Mouse (Mus musculus) testis, adult 2 months (tissue): ENCODE data around the gene Jagn1. TPM values are rescaled to one million over a fixed set of nuclear protein-coding genes. Genes with fewer than 3 reads are reported as not detected.

Experiments used
- H3K27ac ChIP-seq: fragments of 200-500 bp; 2 replicates; pipeline ENCODE4 v1.5.1; 2012; ENCODE audit warnings: low read depth, low read length; ENCODE audit not compliant: control insufficient read depth, insufficient read depth
- H3K27me3 ChIP-seq: fragments of 200-500 bp; 2 replicates; pipeline ENCODE4 v1.6.1; 2012; ENCODE audit warnings: mild to moderate bottlenecking, low read length, moderate library complexity; ENCODE audit not compliant: control insufficient read depth, insufficient read depth
- H3K36me3 ChIP-seq: fragments of 200-500 bp; 2 replicates; pipeline ENCODE4 v1.6.1; 2012; ENCODE audit warnings: mild to moderate bottlenecking, low read length; ENCODE audit not compliant: control insufficient read depth, insufficient read depth
- H3K4me1 ChIP-seq: fragments of 200-500 bp; 2 replicates; pipeline ENCODE4 v1.6.1; 2012; ENCODE audit warnings: low read length; ENCODE audit not compliant: control insufficient read depth, insufficient read depth
- H3K4me3 ChIP-seq: fragments of 200-500 bp; 2 replicates; pipeline ENCODE4 v1.5.1; 2012; ENCODE audit warnings: low read depth, mild to moderate bottlenecking, low read length, moderate library complexity, mixed read lengths; ENCODE audit not compliant: control insufficient read depth
- CTCF ChIP-seq: fragments of 200-500 bp; IDR thresholded peaks from 2 replicates; pipeline ENCODE4 v1.5.1; 2012; ENCODE audit warnings: low read depth, mild to moderate bottlenecking, inconsistent platforms, low read length, moderate library complexity; ENCODE audit not compliant: control insufficient read depth, insufficient read depth, insufficient replicate concordance
- POLR2A ChIP-seq: fragments of 200-500 bp; IDR thresholded peaks from 2 replicates; pipeline ENCODE4 v1.6.1; 2012; ENCODE audit warnings: low read depth, mild to moderate bottlenecking, inconsistent platforms, low read length, moderate library complexity; ENCODE audit not compliant: control insufficient read depth
- polyA plus RNA-seq: library from polyadenylated mRNA; depleted of rRNA; stranded (reverse); fragments of >200 nt; gene quantifications from 2 replicates; pipeline ENCODE4 v1.2.3, GENCODE M21; 2012

Gene Jagn1
- polyA plus RNA-seq, 1 experiment = 62.2 TPM

DNA sequence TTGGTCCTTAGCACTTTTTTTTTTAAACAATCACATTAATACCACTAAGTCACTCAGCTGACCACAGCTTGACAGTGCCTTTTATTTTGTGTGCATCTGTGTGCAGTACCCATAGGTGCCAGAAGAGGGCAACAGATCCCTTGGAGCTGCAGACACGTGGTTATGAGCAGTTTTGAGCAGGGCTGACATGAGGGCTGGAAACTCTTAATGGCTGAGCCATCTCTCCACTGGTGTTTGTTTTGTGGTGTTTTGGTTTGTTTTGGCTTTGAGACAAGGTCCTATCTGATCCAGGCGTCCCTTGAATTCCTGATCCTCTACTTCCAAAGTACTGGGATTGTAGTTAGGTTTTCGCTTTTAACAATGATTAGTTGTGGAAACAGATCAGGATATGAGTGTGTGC lies 15.0 kb upstream of the Jagn1 start:
- Histone ChIP-seq H3K27me3 (no peaks in the 10 kb centered on the region), H3K4me1 (no peaks in the 10 kb centered on the region), H3K36me3 (no peaks in the 10 kb centered on the region), H3K27ac (no peak overlapping the region), H3K4me3 (no peak overlapping the region)
- TF ChIP-seq CTCF = peak; percentile 71; the same call in 1 of the 2 replicates
- TF ChIP-seq POLR2A = no peak

DNA sequence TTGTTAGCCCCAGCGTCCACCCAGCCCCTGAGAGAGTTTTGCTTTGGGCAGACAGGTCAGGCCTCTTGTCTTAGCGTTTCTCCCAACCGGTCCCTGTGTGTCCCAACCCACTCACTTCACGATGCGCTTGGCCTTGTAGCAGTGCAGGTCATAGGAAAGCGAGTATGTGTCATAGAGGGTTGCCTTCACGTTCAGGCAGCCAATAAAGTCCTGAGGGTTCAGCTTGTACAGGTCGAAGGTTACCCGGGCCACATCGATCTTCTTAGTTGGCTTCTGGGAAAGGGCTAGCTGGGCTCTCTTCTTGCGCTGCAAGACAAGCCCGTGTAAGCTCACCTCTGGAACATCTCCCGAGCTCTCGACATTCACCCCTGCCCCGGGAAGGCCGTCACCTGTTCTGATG lies 14.4 kb upstream of the Jagn1 start:
- Histone ChIP-seq H3K4me1 (no peaks in the 10 kb centered on the region; the same call in 1 of the 2 replicates), H3K27me3 (no peaks in the 10 kb centered on the region), H3K4me3 (no peak overlapping the region), H3K36me3 (no peaks in the 10 kb centered on the region), H3K27ac (no peak overlapping the region)
- TF ChIP-seq POLR2A (no peak), CTCF (peak; percentile 10; the same call in 1 of the 2 replicates)

DNA sequence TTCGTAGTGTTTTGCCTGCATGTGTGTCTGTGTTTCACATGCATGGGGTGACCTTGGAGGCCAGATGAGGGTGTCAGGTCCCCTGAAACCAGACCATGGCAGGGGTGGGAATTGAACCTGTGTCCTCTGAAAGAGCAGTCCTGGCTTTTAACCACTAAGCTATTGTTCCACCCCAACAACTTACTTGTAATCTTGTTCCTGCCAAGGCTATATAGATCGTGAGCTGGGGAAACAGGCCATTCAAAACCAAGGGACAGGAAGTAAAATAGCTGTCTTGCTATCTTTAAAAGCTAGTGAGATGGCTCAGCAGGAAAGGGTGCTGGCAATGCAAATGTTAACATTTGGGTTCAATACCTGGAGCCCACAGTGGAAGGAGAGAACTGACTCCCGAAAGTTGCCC lies 12.4 kb upstream of the Jagn1 start:
- H3K27me3 ChIP-seq = no peaks in the 10 kb centered on the region
- no peaks in the 10 kb centered on the region; the same call in 1 of the 2 replicates for H3K4me1 ChIP-seq
- no peaks in the 10 kb centered on the region for H3K36me3 ChIP-seq
- TF ChIP-seq POLR2A (no peak), CTCF (no peak)
- H3K27ac ChIP-seq = no peak overlapping the region
- H3K4me3 ChIP-seq = no peak overlapping the region

DNA sequence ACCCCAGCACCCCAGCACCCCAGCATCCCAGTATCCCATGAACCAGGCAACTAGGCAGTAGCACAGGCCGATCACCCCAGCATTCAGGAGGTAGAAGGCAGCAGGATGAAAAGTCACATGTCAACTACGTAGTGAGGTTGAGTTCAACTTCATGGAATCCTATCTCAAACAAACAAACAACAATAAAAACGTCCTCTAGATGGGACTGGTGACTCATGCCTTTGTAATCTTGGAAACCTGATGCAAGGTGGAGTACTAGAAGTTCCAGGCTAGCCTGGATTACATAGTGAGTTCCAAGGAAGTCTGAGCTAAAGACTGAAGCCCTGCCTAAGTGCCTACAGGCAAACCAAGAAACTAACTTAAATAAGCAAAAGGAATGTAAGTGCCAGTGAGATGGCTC lies 11.5 kb upstream of the Jagn1 start:
- TF ChIP-seq CTCF (no peak), POLR2A (no peak)
- no peak overlapping the region for H3K27ac ChIP-seq
- no peaks in the 10 kb centered on the region; the same call in 1 of the 2 replicates for H3K4me1 ChIP-seq
- H3K36me3 ChIP-seq = no peaks in the 10 kb centered on the region
- H3K27me3 ChIP-seq = no peaks in the 10 kb centered on the region
- H3K4me3 ChIP-seq = no peak overlapping the region

DNA sequence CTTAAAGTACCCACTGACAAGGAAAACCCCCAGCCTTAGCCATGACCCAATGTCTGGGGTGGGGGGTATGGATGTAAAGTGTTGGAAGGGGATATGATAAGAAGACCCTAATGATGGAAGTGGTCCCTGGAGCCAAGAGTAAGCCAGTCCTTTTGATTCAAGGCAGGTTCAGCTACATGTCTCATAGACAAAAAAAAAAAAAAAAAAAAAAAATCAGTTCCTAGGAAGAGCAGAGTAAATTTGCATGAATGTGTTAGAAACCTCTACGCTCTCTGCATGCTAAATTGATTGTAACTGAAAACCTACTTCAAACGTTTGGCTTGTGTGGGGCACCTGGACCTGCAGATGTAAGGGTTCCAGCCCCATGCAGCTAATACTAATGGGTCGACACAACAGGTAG lies 10.6 kb upstream of the Jagn1 start:
- Histone ChIP-seq H3K4me1 (no peaks in the 10 kb centered on the region; the same call in 1 of the 2 replicates), H3K27ac (no peak overlapping the region), H3K27me3 (no peaks in the 10 kb centered on the region), H3K4me3 (no peak overlapping the region), H3K36me3 (no peaks in the 10 kb centered on the region)
- no peak for TF ChIP-seq CTCF
- TF ChIP-seq POLR2A = no peak

DNA sequence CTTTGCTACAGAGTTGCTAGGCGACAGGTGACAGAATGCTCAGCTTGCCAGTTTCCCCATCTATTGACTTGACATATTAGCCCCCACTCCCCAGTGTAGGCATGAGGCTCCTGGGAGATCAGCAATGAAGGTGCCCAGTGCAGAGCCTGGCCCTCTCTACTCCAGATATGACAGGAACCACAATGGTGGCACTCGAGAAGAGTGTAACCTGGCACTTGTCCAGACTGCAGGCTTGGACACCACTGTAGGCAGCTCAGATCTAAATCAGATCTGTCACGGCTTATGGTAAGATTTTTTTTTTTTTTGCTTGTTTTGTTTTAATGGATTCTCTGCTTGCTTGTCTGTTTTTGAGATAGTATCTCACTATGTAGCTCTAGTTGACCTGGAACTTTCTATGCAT lies 8.7 kb upstream of the Jagn1 start:
- Histone ChIP-seq H3K36me3 (no peaks in the 10 kb centered on the region), H3K27ac (no peak overlapping the region), H3K27me3 (no peaks in the 10 kb centered on the region), H3K4me3 (no peak overlapping the region), H3K4me1 (no peaks in the 10 kb centered on the region; the same call in 1 of the 2 replicates)
- TF ChIP-seq CTCF = no peak
- TF ChIP-seq POLR2A = no peak

DNA sequence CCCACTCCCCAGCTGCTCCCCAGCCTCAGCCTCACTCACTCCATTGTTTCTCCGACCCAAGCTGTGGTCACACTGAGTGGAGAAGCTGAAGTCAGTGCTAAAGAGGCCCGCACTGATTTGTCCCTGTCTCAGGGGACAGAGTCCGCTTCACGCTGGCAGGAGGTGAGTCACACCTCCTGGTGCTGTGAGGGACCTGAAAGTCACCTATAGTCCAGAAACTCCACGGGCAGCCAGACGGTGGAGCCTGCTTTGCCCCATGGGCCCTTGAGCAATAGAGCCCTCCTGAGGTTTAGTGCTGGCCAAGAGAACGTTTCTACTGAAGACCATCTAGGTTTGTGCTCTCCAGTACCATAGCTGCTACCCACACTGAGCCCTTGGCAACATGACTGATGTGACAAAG lies 7.7 kb upstream of the Jagn1 start:
- Histone ChIP-seq H3K4me3 (no peak overlapping the region), H3K36me3 (no peaks in the 10 kb centered on the region), H3K27ac (no peak overlapping the region), H3K4me1 (no peaks in the 10 kb centered on the region; the same call in 1 of the 2 replicates), H3K27me3 (no peaks in the 10 kb centered on the region)
- TF ChIP-seq POLR2A (no peak), CTCF (no peak)

DNA sequence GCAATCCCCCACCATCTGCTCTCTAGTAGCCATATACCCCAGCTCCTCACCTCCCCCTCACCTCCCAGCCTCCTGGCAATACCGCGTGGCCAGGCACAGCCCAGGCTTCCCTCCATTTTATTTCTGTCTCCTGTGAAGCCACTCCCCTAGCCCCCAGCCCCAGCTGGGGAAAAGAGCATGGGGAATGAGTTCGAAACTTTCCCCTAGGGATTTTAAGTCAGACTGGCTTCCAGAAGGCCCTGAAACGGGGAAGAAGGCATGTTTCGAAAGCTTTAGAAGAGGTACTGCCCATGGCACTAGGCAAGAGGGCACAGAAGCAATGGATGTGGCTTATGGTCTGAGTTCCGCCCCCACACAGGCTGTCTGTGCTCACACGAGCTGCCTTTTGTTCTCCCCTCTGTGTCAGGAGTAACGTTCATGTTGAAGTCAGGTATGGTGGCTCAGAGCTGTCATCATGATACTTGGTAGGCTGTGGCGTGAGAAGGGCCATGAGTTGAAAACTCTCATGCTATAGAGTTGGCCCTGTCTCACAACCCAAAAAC lies 6.6 kb upstream of the Jagn1 start, which contains the start of gene Cidec:
Gene Cidec (minus strand): TSS at position 97 of the 542 bp plus-strand sequence.
- Histone ChIP-seq H3K27ac (no peak within 1 kb of the TSS), H3K4me3 (no peak within 1 kb of the TSS), H3K36me3 (no peaks in the 10 kb centered on the region), H3K4me1 (no peaks in the 10 kb centered on the region; the same call in 1 of the 2 replicates), H3K27me3 (no peaks in the 10 kb centered on the region)
- TF ChIP-seq POLR2A = no peak
- TF ChIP-seq CTCF = no peak
